Mouse (Mus musculus) heart, embryonic 14.5 days (tissue): ENCODE results near the gene E130308A19Rik. TPM values are rescaled to one million over a fixed set of nuclear protein-coding genes. Genes with fewer than 3 reads are reported as not detected.

Experiments used
- ATAC-seq: fragments of 200-750 bp; cut with Nextera tagmentation; 2 replicates; pipeline ENCODE4 v1.8.0; 2017; ENCODE audit warnings: low read depth, moderate TSS enrichment; ENCODE audit not compliant: insufficient number of reproducible peaks, insufficient read depth, low FRiP score
- H3K27ac ChIP-seq, 2 experiments: fragments of 200-500 bp in 1 of 2; fragments of 300-500 bp in 1 of 2; sonication (generic) in 1 of 2; replicated peaks in 1 of 2; 2 replicates each; pipeline ENCODE4 v1.5.1; 2012 to 2014; ENCODE audit warnings: low read depth in 2 of 2, low read length in 2 of 2, control low read depth in 1 of 2, mild to moderate bottlenecking in 1 of 2, mixed read lengths in 1 of 2; ENCODE audit not compliant: control insufficient read depth in 1 of 2, insufficient read depth in 1 of 2
- H3K27me3 ChIP-seq: fragments of 300-500 bp; sonication (generic); 2 replicates; pipeline ENCODE4 v1.6.1; 2014; ENCODE audit warnings: mild to moderate bottlenecking, low read length, control low read depth; ENCODE audit not compliant: control insufficient read depth, insufficient read depth
- H3K36me3 ChIP-seq: fragments of 300-500 bp; sonication (generic); 2 replicates; pipeline ENCODE4 v1.6.1; 2014; ENCODE audit warnings: mild to moderate bottlenecking, control low read depth, low read length, mixed read lengths; ENCODE audit not compliant: control insufficient read depth, insufficient read depth
- H3K4me1 ChIP-seq, 2 experiments: fragments of 200-500 bp in 1 of 2; fragments of 300-500 bp in 1 of 2; sonication (generic) in 1 of 2; 2 replicates each; pipeline ENCODE4 v1.6.1; 2012 to 2014; ENCODE audit warnings: low read length in 2 of 2, control low read depth in 1 of 2, mixed read lengths in 1 of 2; ENCODE audit not compliant: control insufficient read depth in 2 of 2, insufficient read depth in 2 of 2
- H3K4me2 ChIP-seq: fragments of 300-500 bp; sonication (generic); 2 replicates; pipeline ENCODE4 v1.6.1; 2014; ENCODE audit warnings: mild to moderate bottlenecking, low read length
- H3K4me3 ChIP-seq, 2 experiments: fragments of 200-500 bp in 1 of 2; fragments of 300-500 bp in 1 of 2; sonication (generic) in 1 of 2; 2 replicates each; pipeline ENCODE4 v1.5.1; 2012 to 2014; ENCODE audit warnings: low read length in 2 of 2, mild to moderate bottlenecking in 2 of 2, control low read depth in 1 of 2, low read depth in 1 of 2, moderate library complexity in 1 of 2; ENCODE audit not compliant: control insufficient read depth in 1 of 2, insufficient read depth in 1 of 2
- H3K9ac ChIP-seq: fragments of 300-500 bp; sonication (generic); 2 replicates; pipeline ENCODE4 v1.6.1; 2014; ENCODE audit warnings: mild to moderate bottlenecking, low read length
- H3K9me3 ChIP-seq: fragments of 300-500 bp; sonication (generic); 2 replicates; pipeline ENCODE4 v1.6.1; 2016; ENCODE audit warnings: low read length, control low read depth; ENCODE audit not compliant: control insufficient read depth
- WGBS: fragments of 180-500 bp; shearing (Covaris S2); extraction: QIAGEN DNeasy Blood & Tissue Kit; methylation state at CpG from one replicate; pipeline ENCODE4 v1.1.7; 2014; 5-methylcytosine and 5-hydroxymethylcytosine counted together
- polyA plus RNA-seq: library from polyadenylated mRNA; unstranded; fragments of >200 nt; fragmentation: Nextera tagmentation; extraction: Ambion mirVana; gene quantifications from 2 replicates; pipeline ENCODE4 v1.2.1, GENCODE M21; 2014

Gene E130308A19Rik
- polyA plus RNA-seq, 1 experiment from 2014 or later, result 27.7 TPM

GRCm38 (mm10) chr4:59757452-59758435, 131.7 kb downstream of the E130308A19Rik start:
- peaks cover 4 to 14% of the 10 kb centered on the region in 2 experiments; a peak in 2 of 4 replicates for H3K4me1 ChIP-seq
- WGBS, result 83% methylated on average over 12 of the region's 12 CpGs
- H3K4me2 ChIP-seq, result no peak overlapping the region
- H3K9me3 ChIP-seq, result no peaks in the 10 kb centered on the region
- H3K27ac ChIP-seq, result no peak overlapping the region
- peaks cover 3% of the 10 kb centered on the region; the same call in 1 of the 2 replicates for H3K36me3 ChIP-seq
- no peak for ATAC-seq
- H3K4me3 ChIP-seq, result no peak overlapping the region
- H3K9ac ChIP-seq, result no peak overlapping the region
- no peaks in the 10 kb centered on the region for H3K27me3 ChIP-seq

DNA sequence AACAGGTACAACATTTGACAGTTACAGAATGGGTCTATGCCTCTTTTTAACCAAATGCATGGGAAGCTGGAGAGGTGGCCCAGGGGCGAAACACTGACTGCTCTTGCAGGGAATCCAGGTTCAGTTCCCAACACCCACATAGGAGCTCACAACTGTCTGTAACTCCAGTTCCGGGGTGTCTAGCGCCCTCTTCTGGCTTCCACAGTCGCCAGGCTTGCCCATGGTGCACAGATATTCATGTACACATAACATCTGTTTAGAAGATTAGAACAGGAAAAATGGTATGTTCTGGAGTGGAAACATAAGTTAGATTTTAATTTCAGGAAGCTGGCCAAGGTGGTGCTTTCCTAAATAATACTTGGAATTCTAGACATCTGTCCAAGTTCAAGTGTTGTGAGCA, 134.0 kb downstream of the E130308A19Rik start:
- H3K27ac ChIP-seq, result no peak overlapping the region
- peaks cover 4 to 10% of the 10 kb centered on the region in 2 experiments; a peak in 3 of 4 replicates for H3K4me1 ChIP-seq
- H3K36me3 ChIP-seq, result no peaks in the 10 kb centered on the region
- H3K9ac ChIP-seq, result no peak overlapping the region
- no peaks in the 10 kb centered on the region for H3K27me3 ChIP-seq
- no peaks in the 10 kb centered on the region for H3K9me3 ChIP-seq
- no peak for ATAC-seq
- H3K4me3 ChIP-seq, result no peak overlapping the region
- H3K4me2 ChIP-seq, result no peak overlapping the region
- WGBS, result 63% methylated on average over 4 of the region's 4 CpGs

- Histone ChIP-seq H3K27ac (no peak overlapping the region; a peak in 1 of 4 replicates), H3K4me2 (no peak overlapping the region)
- 59% methylated on average over 10 of the region's 10 CpGs for WGBS
Observed at GRCm38 (mm10) chr4:59760636-59761364, 134.8 kb downstream of the E130308A19Rik start.

GRCm38 (mm10) chr4:59761365-59761729, 135.3 kb downstream of the E130308A19Rik start:
- no peak overlapping the region for H3K27ac ChIP-seq
- WGBS, result 67% methylated on average over 4 of the region's 4 CpGs
- no peaks in the 10 kb centered on the region for H3K27me3 ChIP-seq
- no peak overlapping the region for H3K9ac ChIP-seq
- H3K4me2 ChIP-seq, result no peak overlapping the region
- peaks cover 4 to 22% of the 10 kb centered on the region in 2 experiments; a peak in 3 of 4 replicates for H3K4me1 ChIP-seq
- no peak overlapping the region for H3K4me3 ChIP-seq
- ATAC-seq, result no peak
- H3K36me3 ChIP-seq, result no peaks in the 10 kb centered on the region
- no peaks in the 10 kb centered on the region for H3K9me3 ChIP-seq

More at GRCm38 (mm10) chr4:59760636-59761364, 134.8 kb downstream of the E130308A19Rik start:
- Histone ChIP-seq H3K4me1 (peaks cover 4 to 17% of the 10 kb centered on the region in 2 experiments; a peak in 3 of 4 replicates), H3K9me3 (no peaks in the 10 kb centered on the region), H3K27me3 (no peaks in the 10 kb centered on the region), H3K4me3 (no peak overlapping the region), H3K9ac (no peak overlapping the region), H3K36me3 (no peaks in the 10 kb centered on the region)
- no peak for ATAC-seq

DNA sequence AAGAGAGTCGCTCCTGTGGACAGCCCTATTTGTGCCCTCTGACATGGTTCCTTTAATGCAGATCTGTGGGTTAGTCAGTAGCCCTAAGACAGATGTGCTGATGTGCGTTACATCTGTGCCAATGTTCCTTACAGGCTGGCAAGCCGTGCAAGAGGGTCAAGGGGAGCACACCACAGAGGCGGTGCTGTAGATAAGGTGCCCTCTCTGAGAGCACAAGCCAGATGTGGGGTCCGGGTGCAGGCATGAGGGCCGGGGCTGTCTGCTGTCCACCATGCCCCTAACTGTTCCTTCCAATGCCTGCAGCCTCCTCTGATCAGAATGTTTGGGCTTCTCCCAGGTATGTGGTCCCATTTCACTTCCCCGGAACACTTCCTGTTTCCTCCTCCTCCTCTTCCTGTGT, 138.9 kb downstream of the E130308A19Rik start:
- H3K4me2 ChIP-seq, result peak overlapping the region; percentile 4
- 50% methylated on average over 7 of the region's 7 CpGs for WGBS
- no peak for ATAC-seq
- H3K9ac ChIP-seq, result no peak overlapping the region
- H3K27me3 ChIP-seq, result no peaks in the 10 kb centered on the region
- no peaks in the 10 kb centered on the region for H3K9me3 ChIP-seq
- peaks cover 8% of the 10 kb centered on the region; the same call in 1 of the 2 replicates for H3K36me3 ChIP-seq
- peak overlapping the region; percentile 0 to 61 for H3K27ac ChIP-seq
- H3K4me3 ChIP-seq, result no peak overlapping the region
- H3K4me1 ChIP-seq, result peaks cover 2 to 14% of the 10 kb centered on the region in 2 experiments; a peak in 3 of 4 replicates

DNA sequence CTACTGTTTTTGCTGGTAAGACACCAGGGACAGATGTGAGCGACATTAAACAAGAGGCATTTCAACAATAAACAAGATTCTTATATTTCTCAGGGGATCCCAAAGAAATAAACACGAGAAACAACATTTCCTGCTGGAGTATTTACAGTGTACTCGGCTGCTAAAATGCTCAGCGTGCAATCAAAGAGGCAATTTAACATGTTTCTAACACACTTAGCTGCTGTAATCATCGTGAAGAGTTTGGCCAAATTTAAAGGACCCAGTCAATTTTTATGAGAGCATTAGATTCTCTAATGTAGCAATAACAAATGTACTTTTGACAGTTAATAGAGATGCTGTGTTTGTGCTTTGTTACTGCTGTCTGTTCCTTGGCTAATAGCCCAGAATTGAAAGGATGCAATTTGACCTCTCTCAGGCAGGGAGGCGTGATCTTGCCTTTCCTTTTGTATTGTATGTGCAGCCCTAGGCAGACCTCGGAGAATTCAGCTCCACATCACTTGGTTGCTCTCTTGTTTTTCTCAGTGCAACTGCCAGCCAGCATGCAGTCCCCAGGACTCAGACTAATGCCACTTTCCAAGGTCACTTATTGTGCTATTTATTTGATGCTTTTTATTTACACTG, 139.5 kb downstream of the E130308A19Rik start:
- Histone ChIP-seq H3K4me1 (peaks cover 2 to 14% of the 10 kb centered on the region in 2 experiments; a peak in 3 of 4 replicates), H3K4me2 (peak overlapping the region; percentile 4), H3K4me3 (no peak overlapping the region), H3K9ac (no peak overlapping the region), H3K27ac (peak overlapping the region; percentile 0 to 61; a peak in 3 of 4 replicates), H3K27me3 (no peaks in the 10 kb centered on the region), H3K36me3 (peaks cover 13% of the 10 kb centered on the region), H3K9me3 (no peaks in the 10 kb centered on the region)
- ATAC-seq, result peak; percentile 47; the same call in 1 of the 2 replicates
- 34% methylated on average over 7 of the region's 7 CpGs for WGBS

- WGBS, result 68% methylated on average over 2 of the region's 2 CpGs
- no peak overlapping the region for H3K27ac ChIP-seq
- no peak for ATAC-seq
- no peaks in the 10 kb centered on the region for H3K27me3 ChIP-seq
- no peak overlapping the region for H3K4me3 ChIP-seq
- no peaks in the 10 kb centered on the region for H3K9me3 ChIP-seq
- no peak overlapping the region for H3K4me2 ChIP-seq
- peaks cover 31% of the 10 kb centered on the region for H3K36me3 ChIP-seq
- no peak overlapping the region for H3K9ac ChIP-seq
- H3K4me1 ChIP-seq, result peaks cover 4 to 16% of the 10 kb centered on the region in 2 experiments; a peak in 3 of 4 replicates
Observed at GRCm38 (mm10) chr4:59767717-59768116, 141.7 kb downstream of the E130308A19Rik start.
